Mouse (Mus musculus) neural tube, embryonic 11.5 days (tissue): Measurements from ENCODE around the gene Zfpm1. TPM values are rescaled to one million over a fixed set of nuclear protein-coding genes. Genes with fewer than 3 reads are reported as not detected.

Source experiments
- ATAC-seq: fragments of 200-750 bp; cut with Nextera tagmentation; 2 replicates; pipeline ENCODE4 v1.8.0; 2017; ENCODE audit warnings: moderate number of reproducible peaks, mild to moderate bottlenecking, moderate TSS enrichment, moderate library complexity; ENCODE audit not compliant: insufficient read depth, low FRiP score, low TSS enrichment
- DNase-seq: peaks from one replicate; pipeline ENCODE4 v3.0.0-alpha.2; 2015; ENCODE audit warnings: low spot score
- H3K27ac ChIP-seq: fragments of 300-500 bp; sonication (generic); 2 replicates; pipeline ENCODE4 v1.5.1; 2014; ENCODE audit warnings: low read depth, mild to moderate bottlenecking, low read length
- H3K27me3 ChIP-seq: fragments of 300-500 bp; sonication (generic); 2 replicates; pipeline ENCODE4 v1.6.1; 2014; ENCODE audit warnings: mild to moderate bottlenecking, low read length, mixed read lengths; ENCODE audit not compliant: control insufficient read depth, insufficient read depth
- H3K36me3 ChIP-seq: fragments of 300-500 bp; sonication (generic); 2 replicates; pipeline ENCODE4 v1.6.1; 2014; ENCODE audit warnings: mild to moderate bottlenecking, low read length, moderate library complexity, mixed read lengths; ENCODE audit not compliant: control insufficient read depth, insufficient read depth
- H3K4me1 ChIP-seq: fragments of 300-500 bp; sonication (generic); 2 replicates; pipeline ENCODE4 v1.6.1; 2014; ENCODE audit warnings: low read length, mixed read lengths; ENCODE audit not compliant: control insufficient read depth, insufficient read depth
- H3K4me2 ChIP-seq: fragments of 300-500 bp; sonication (generic); 2 replicates; pipeline ENCODE4 v1.6.1; 2014; ENCODE audit warnings: low read depth, mild to moderate bottlenecking, moderate library complexity
- H3K4me3 ChIP-seq: fragments of 300-500 bp; sonication (generic); 2 replicates; pipeline ENCODE4 v1.5.1; 2014; ENCODE audit warnings: low read depth, low read length
- H3K9ac ChIP-seq: fragments of 300-500 bp; sonication (generic); 2 replicates; pipeline ENCODE4 v1.6.1; 2014; ENCODE audit warnings: mild to moderate bottlenecking, low read length
- H3K9me3 ChIP-seq: fragments of 300-500 bp; sonication (generic); 2 replicates; pipeline ENCODE4 v1.6.1; 2016; ENCODE audit warnings: low read length; ENCODE audit not compliant: control insufficient read depth
- WGBS: fragments of 180-500 bp; shearing (Covaris S2); extraction: QIAGEN DNeasy Blood & Tissue Kit; methylation state at CpG from one replicate; pipeline ENCODE4 v1.1.7; 2014; 5-methylcytosine and 5-hydroxymethylcytosine counted together
- polyA plus RNA-seq: library from polyadenylated mRNA; unstranded; fragments of >200 nt; fragmentation: Nextera tagmentation; extraction: Ambion mirVana; gene quantifications from 2 replicates; pipeline ENCODE4 v1.2.1, GENCODE M21; 2014

The Zfpm1 gene
- polyA plus RNA-seq, result 1.2 and 1.5 TPM in 2 replicates

GRCm38 (mm10) chr8:122282035-122282358, at the start of gene Zfpm1:
TSS of gene Zfpm1 (plus strand) at chr8:122282141.
- DNase-seq (no peak), ATAC-seq (no peak)
- H3K4me1 ChIP-seq, result peaks cover 27% of the 10 kb centered on the region
- H3K4me3 ChIP-seq, result peak within 1 kb of the TSS; percentile 60
- H3K9ac ChIP-seq, result peak within 1 kb of the TSS; percentile 58
- peaks cover 26% of the 10 kb centered on the region for H3K27me3 ChIP-seq
- H3K36me3 ChIP-seq, result no peaks in the 10 kb centered on the region
- 0% methylated on average over 29 of the region's 60 CpGs for WGBS
- H3K27ac ChIP-seq, result peak within 1 kb of the TSS; percentile 75
- peak within 1 kb of the TSS; percentile 96 for H3K4me2 ChIP-seq
- H3K9me3 ChIP-seq, result no peaks in the 10 kb centered on the region

GRCm38 (mm10) chr8:122234055-122234454, 47.9 kb upstream of the Zfpm1 start:
- Histone ChIP-seq H3K4me2 (no peak overlapping the region), H3K4me3 (no peak overlapping the region), H3K9ac (no peak overlapping the region), H3K4me1 (peaks cover 8% of the 10 kb centered on the region; the same call in 1 of the 2 replicates), H3K27me3 (peaks cover 26% of the 10 kb centered on the region), H3K27ac (no peak overlapping the region), H3K9me3 (no peaks in the 10 kb centered on the region), H3K36me3 (no peaks in the 10 kb centered on the region)
- WGBS, result 36% methylated on average over 11 of the region's 11 CpGs
- DNase-seq (peak; percentile 58), ATAC-seq (no peak)

GRCm38 (mm10) chr8:122236521-122236920, 45.4 kb upstream of the Zfpm1 start:
- Histone ChIP-seq H3K36me3 (no peaks in the 10 kb centered on the region), H3K4me2 (no peak overlapping the region), H3K27ac (no peak overlapping the region), H3K27me3 (0 out of 2 replicates have a peak, but pooled peaks cover 3% of the 10 kb centered on the region), H3K4me1 (no peaks in the 10 kb centered on the region), H3K9me3 (no peaks in the 10 kb centered on the region), H3K9ac (no peak overlapping the region), H3K4me3 (no peak overlapping the region)
- WGBS, result 92% methylated on average over 3 of the region's 3 CpGs
- no peak for ATAC-seq
- DNase-seq, result no peak

- DNase-seq (no peak), ATAC-seq (no peak)
- Histone ChIP-seq H3K27me3 (no peaks in the 10 kb centered on the region), H3K36me3 (no peaks in the 10 kb centered on the region), H3K4me3 (no peak overlapping the region), H3K4me2 (no peak overlapping the region), H3K27ac (no peak overlapping the region), H3K4me1 (no peaks in the 10 kb centered on the region), H3K9me3 (no peaks in the 10 kb centered on the region), H3K9ac (no peak overlapping the region)
- 90% methylated on average over 11 of the region's 11 CpGs for WGBS
Observed at GRCm38 (mm10) chr8:122238225-122238624, 43.7 kb upstream of the Zfpm1 start.

GRCm38 (mm10) chr8:122238731-122239130, 43.2 kb upstream of the Zfpm1 start:
- H3K9ac ChIP-seq, result no peak overlapping the region
- WGBS, result 83% methylated on average over 8 of the region's 8 CpGs
- H3K27ac ChIP-seq, result no peak overlapping the region
- no peak overlapping the region for H3K4me2 ChIP-seq
- no peaks in the 10 kb centered on the region for H3K4me1 ChIP-seq
- H3K4me3 ChIP-seq, result no peak overlapping the region
- no peaks in the 10 kb centered on the region for H3K27me3 ChIP-seq
- DNase-seq (no peak), ATAC-seq (no peak)
- H3K9me3 ChIP-seq, result no peaks in the 10 kb centered on the region
- no peaks in the 10 kb centered on the region for H3K36me3 ChIP-seq

GRCm38 (mm10) chr8:122240241-122241026, 41.5 kb upstream of the Zfpm1 start:
- no peak overlapping the region for H3K4me3 ChIP-seq
- H3K4me2 ChIP-seq, result no peak overlapping the region
- no peaks in the 10 kb centered on the region for H3K36me3 ChIP-seq
- WGBS, result 90% methylated on average over 16 of the region's 16 CpGs
- no peak for ATAC-seq
- H3K27me3 ChIP-seq, result no peaks in the 10 kb centered on the region
- H3K9ac ChIP-seq, result no peak overlapping the region
- H3K9me3 ChIP-seq, result no peaks in the 10 kb centered on the region
- no peak overlapping the region for H3K27ac ChIP-seq
- DNase-seq, result no peak
- no peaks in the 10 kb centered on the region for H3K4me1 ChIP-seq

GRCm38 (mm10) chr8:122243310-122243709, 38.6 kb upstream of the Zfpm1 start:
- no peak overlapping the region for H3K27ac ChIP-seq
- no peaks in the 10 kb centered on the region for H3K27me3 ChIP-seq
- H3K4me3 ChIP-seq, result no peak overlapping the region
- WGBS, result 81% methylated on average over 4 of the region's 4 CpGs
- no peak for DNase-seq
- H3K9ac ChIP-seq, result no peak overlapping the region
- no peak overlapping the region for H3K4me2 ChIP-seq
- H3K36me3 ChIP-seq, result no peaks in the 10 kb centered on the region
- no peak for ATAC-seq
- H3K9me3 ChIP-seq, result no peaks in the 10 kb centered on the region
- no peaks in the 10 kb centered on the region for H3K4me1 ChIP-seq

- Histone ChIP-seq H3K4me3 (no peak overlapping the region), H3K9ac (no peak overlapping the region; the same call in 1 of the 2 replicates), H3K4me2 (no peak overlapping the region), H3K36me3 (no peaks in the 10 kb centered on the region), H3K9me3 (no peaks in the 10 kb centered on the region), H3K4me1 (no peaks in the 10 kb centered on the region), H3K27ac (no peak overlapping the region), H3K27me3 (no peaks in the 10 kb centered on the region)
- DNase-seq (no peak), ATAC-seq (no peak)
- WGBS, result 79% methylated on average over 6 of the region's 6 CpGs
Observed at GRCm38 (mm10) chr8:122245161-122245560, 36.8 kb upstream of the Zfpm1 start.
